Mouse (Mus musculus): ENCODE results near the gene B3galt4.
"Not testable (repeated sequence)": the region's sequence is repeated elsewhere in the genome, so short reads cannot be mapped to it uniquely, and the experiment has no call there.

Gene B3galt4

GRCm38 (mm10) chr17:33951021-33951946 lies at the start of gene B3galt4:
TSS of gene B3galt4 (minus strand) at chr17:33951488.
- no peak for DNase-seq (ENCODE audit: low spot score)

- DNase-seq (ENCODE audit: low spot score), result not testable (repeated sequence)
Observed at GRCm38 (mm10) chr17:34000796-34001195, 49.5 kb upstream of the B3galt4 start.

- peak; percentile 72 for DNase-seq (ENCODE audit: low spot score)
Observed at GRCm38 (mm10) chr17:34000150-34000537, 48.9 kb upstream of the B3galt4 start, which contains the start of gene H2-K1. TSS of gene H2-K1 (minus strand) at chr17:34000347.

GRCm38 (mm10) chr17:33999341-34000149 lies 48.3 kb upstream of the B3galt4 start:
- DNase-seq (ENCODE audit: low spot score), result no peak

- DNase-seq (ENCODE audit: low spot score), result not testable (repeated sequence)
Observed at GRCm38 (mm10) chr17:33998697-33999096, 47.4 kb upstream of the B3galt4 start.

- DNase-seq (ENCODE audit: low spot score), result not testable (repeated sequence)
Observed at GRCm38 (mm10) chr17:33997025-33997424, 45.7 kb upstream of the B3galt4 start.

GRCm38 (mm10) chr17:33995651-33996050 lies 44.4 kb upstream of the B3galt4 start:
- no peak for DNase-seq (ENCODE audit: low spot score)

- no peak for DNase-seq (ENCODE audit: low spot score)
Observed at GRCm38 (mm10) chr17:33994959-33995358, 43.7 kb upstream of the B3galt4 start.

- DNase-seq (ENCODE audit: low spot score), result no peak
Observed at GRCm38 (mm10) chr17:33991788-33992664, 40.7 kb upstream of the B3galt4 start.

- not testable (repeated sequence) for DNase-seq (ENCODE audit: low spot score)
Observed at GRCm38 (mm10) chr17:33982136-33982535, 30.8 kb upstream of the B3galt4 start.

- peak; percentile 89 for DNase-seq (ENCODE audit: low spot score)
Observed at GRCm38 (mm10) chr17:33981192-33981909, 30.1 kb upstream of the B3galt4 start.

GRCm38 (mm10) chr17:33980181-33981035 lies 29.1 kb upstream of the B3galt4 start:
- DNase-seq (ENCODE audit: low spot score), result no peak

- DNase-seq (ENCODE audit: low spot score), result no peak
Observed at GRCm38 (mm10) chr17:33979512-33980050, 28.3 kb upstream of the B3galt4 start.

GRCm38 (mm10) chr17:33978631-33979031 lies 27.3 kb upstream of the B3galt4 start:
- DNase-seq (ENCODE audit: low spot score), result no peak

- no peak for DNase-seq (ENCODE audit: low spot score)
Observed at GRCm38 (mm10) chr17:33977861-33978557, 26.7 kb upstream of the B3galt4 start.

- no peak for DNase-seq (ENCODE audit: low spot score)
Observed at GRCm38 (mm10) chr17:33973572-33973971, 22.3 kb upstream of the B3galt4 start.

- DNase-seq (ENCODE audit: low spot score), result no peak
Observed at GRCm38 (mm10) chr17:33972691-33973090, 21.4 kb upstream of the B3galt4 start.

- no peak for DNase-seq (ENCODE audit: low spot score)
Observed at GRCm38 (mm10) chr17:33969394-33969793, 18.1 kb upstream of the B3galt4 start.

GRCm38 (mm10) chr17:33968927-33969326 lies 17.6 kb upstream of the B3galt4 start:
- no peak for DNase-seq (ENCODE audit: low spot score)

Data from left cerebral cortex, adult 11 months (tissue).